8 mouse cellular contexts compared by ENCODE assay signal in genomic region chr8:119604996-119605395, GRCm38 (mm10). TPM values are rescaled to one million over a fixed set of nuclear protein-coding genes. Genes with fewer than 3 reads are reported as not detected.
A peak's percentile ranks its signal among the peaks of the same experiment; 100 is the strongest.
DNase-seq lines count a peak whose midpoint lies in the region; ATAC-seq and TF ChIP-seq lines count a peak whose summit lies in the region.

Gene Taf1c (minus strand): TSS chr8:119605222.

- H3K4me3 ChIP-seq in hindbrain, embryonic 13.5 days = peak within 1 kb of the TSS; percentile 78

- H3K27me3 ChIP-seq in Patski = no peaks in the 10 kb centered on the region
- no peaks in the 10 kb centered on the region for H3K27me3 ChIP-seq in hindbrain, embryonic 13.5 days

- peak within 1 kb of the TSS; percentile 88 for H3K9ac ChIP-seq in hindbrain, embryonic 13.5 days

- peak within 1 kb of the TSS; percentile 96 for H3K4me2 ChIP-seq in hindbrain, embryonic 13.5 days

- in situ Hi-C loops in Patski (cut with MboI; ENCODE audit: low pct_unique_long_range_greater_than_20kb) = loop anchor here (5.0 to 10.0 kb wide), 2 partner anchors 153 to 190 kb away; no protein-coding TSS in a partner anchor

- H3K9me3 ChIP-seq in hindbrain, embryonic 13.5 days = no peaks in the 10 kb centered on the region

- CTCF ChIA-PET in Patski (lab: Charles Lee) = interaction anchor here (1.0 to 2.0 kb wide), 8 partner anchors 39 to 192 kb away, joined by 3 to 9 read pairs (median 4); no protein-coding TSS in a partner anchor

- POLR2A ChIA-PET in Patski (lab: Charles Lee) = no interaction called here

- WGBS in hindbrain, embryonic 13.5 days = under 1% methylated on average over 23 of the region's 23 CpGs

- H3K27ac ChIP-seq in hindbrain, embryonic 13.5 days = peak within 1 kb of the TSS; percentile 48; the same call in 1 of the 2 replicates

- peak; percentile 54 for DNase-seq in Patski (ENCODE audit: low read depth, low spot score)
- DNase-seq in cerebellum, postnatal 14 days = peak; percentile 97 to 99
- peak; percentile 81 to 85 for DNase-seq in frontal cortex, postnatal 14 days (ENCODE audit: low spot score in 2 of 2)
- peak; percentile 92 to 96 for DNase-seq in layer of hippocampus, postnatal 25 days (ENCODE audit: extremely low spot score in 1 of 2, low spot score in 1 of 2)
- peak; percentile 93 for DNase-seq in lung, postnatal 25 days (ENCODE audit: low spot score)
- DNase-seq in retina, embryonic 14.5 days (ENCODE audit: low spot score) = peak; percentile 99
- peak; percentile 97 for DNase-seq in thymus, postnatal 4 days

- peaks cover 11% of the 10 kb centered on the region for H3K4me1 ChIP-seq in hindbrain, embryonic 13.5 days (replicated peaks)

- H3K36me3 ChIP-seq in hindbrain, embryonic 13.5 days = peaks cover 30% of the 10 kb centered on the region

- ATAC-seq in Patski = peak; percentile 62
- peak; percentile 85 for ATAC-seq in hindbrain, embryonic 13.5 days (ENCODE audit: low FRiP score)

- TF ChIP-seq CTCF in Patski (IDR thresholded peaks at IDR 0.05) = no peak

RNA-seq across cellular contexts. Expression of gene Taf1c, which starts in this region (rescaled TPM):
- polyA plus RNA-seq in Patski (2021) = 10.6 TPM
- polyA plus RNA-seq in hindbrain, embryonic 13.5 days (2015; fragmentation: Nextera tagmentation; extraction: Ambion mirVana) = 12.6 and 14.5 TPM in 2 replicates
- 10 to 100 TPM; 10.5 to 11.1 TPM for total RNA-seq in layer of hippocampus, postnatal 25 days (2021)

Comparison
In these comparisons a context has a peak if more than half of its experiments do, and no peak if none do; other contexts are left out.
1. Peak in every context shown above with its lines: DNase-seq, ATAC-seq, H3K4me3 ChIP-seq and H3K27ac ChIP-seq.